Mouse (Mus musculus) hindbrain, embryonic 11.5 days (tissue): Measurements from ENCODE around the gene Rala. TPM values are rescaled to one million over a fixed set of nuclear protein-coding genes. Genes with fewer than 3 reads are reported as not detected.

Source experiments
- ATAC-seq: fragments of 200-750 bp; cut with Nextera tagmentation; 2 replicates; pipeline ENCODE4 v1.8.0; 2017; ENCODE audit warnings: mild to moderate bottlenecking, moderate TSS enrichment, moderate library complexity; ENCODE audit not compliant: low FRiP score
- DNase-seq: peaks from one replicate; pipeline ENCODE4 v3.0.0-alpha.2; 2015; ENCODE audit warnings: low spot score
- H3K27ac ChIP-seq: fragments of 300-500 bp; sonication (generic); 2 replicates; pipeline ENCODE4 v1.5.1; 2014; ENCODE audit warnings: mild to moderate bottlenecking, low read depth, low read length
- H3K27me3 ChIP-seq: fragments of 300-500 bp; sonication (generic); 2 replicates; pipeline ENCODE4 v1.6.1; 2014; ENCODE audit warnings: mild to moderate bottlenecking, low read length, moderate library complexity, mixed read lengths; ENCODE audit not compliant: control insufficient read depth, insufficient read depth
- H3K36me3 ChIP-seq: fragments of 300-500 bp; sonication (generic); 2 replicates; pipeline ENCODE4 v1.6.1; 2014; ENCODE audit warnings: mild to moderate bottlenecking, low read length, moderate library complexity, mixed read lengths; ENCODE audit not compliant: control insufficient read depth, insufficient read depth
- H3K4me1 ChIP-seq: fragments of 300-500 bp; sonication (generic); replicated peaks from 2 replicates; pipeline ENCODE4 v1.6.1; 2014; ENCODE audit warnings: low read length, mixed read lengths; ENCODE audit not compliant: control insufficient read depth, insufficient read depth
- H3K4me2 ChIP-seq: fragments of 300-500 bp; sonication (generic); replicated peaks from 2 replicates; pipeline ENCODE4 v1.6.1; 2014; ENCODE audit warnings: mild to moderate bottlenecking, low read depth, low read length
- H3K4me3 ChIP-seq: fragments of 300-500 bp; sonication (generic); 2 replicates; pipeline ENCODE4 v1.5.1; 2014; ENCODE audit warnings: low read depth, low read length
- H3K9ac ChIP-seq: fragments of 300-500 bp; sonication (generic); 2 replicates; pipeline ENCODE4 v1.6.1; 2014; ENCODE audit warnings: low read depth, low read length
- H3K9me3 ChIP-seq: fragments of 300-500 bp; sonication (generic); 2 replicates; pipeline ENCODE4 v1.6.1; 2016; ENCODE audit warnings: low read length; ENCODE audit not compliant: control insufficient read depth
- WGBS: fragments of 180-500 bp; shearing (Covaris S2); extraction: QIAGEN DNeasy Blood & Tissue Kit; methylation state at CpG from one replicate; pipeline ENCODE4 v1.1.7; 2014; 5-methylcytosine and 5-hydroxymethylcytosine counted together
- polyA plus RNA-seq: library from polyadenylated mRNA; unstranded; fragments of >200 nt; fragmentation: Nextera tagmentation; extraction: Ambion mirVana; gene quantifications from 2 replicates; pipeline ENCODE4 v1.2.1, GENCODE M21; 2014

Gene Rala
- polyA plus RNA-seq, 1 experiment from 2014 or later = 156 TPM

DNA sequence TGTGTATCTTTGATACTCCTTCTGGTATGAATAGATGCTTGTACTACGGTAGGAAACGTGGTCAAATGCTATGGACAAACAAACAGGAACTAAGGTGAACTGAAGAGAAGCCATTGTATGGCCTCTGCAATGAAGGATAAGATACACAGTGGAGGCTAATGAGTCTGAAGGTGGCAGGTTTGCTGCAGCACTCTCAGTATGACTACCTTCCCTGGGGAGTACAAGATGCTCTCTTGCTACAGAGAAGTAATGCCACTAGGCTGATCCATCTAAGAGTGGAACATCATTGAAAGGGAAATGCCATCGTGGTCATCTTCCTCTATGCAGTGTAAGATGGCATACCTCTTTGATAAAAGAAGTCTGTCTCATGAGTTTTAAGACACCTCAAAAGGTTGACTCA is 111.1 kb downstream of the Rala start:
- no peaks in the 10 kb centered on the region for H3K27me3 ChIP-seq
- H3K4me1 ChIP-seq = no peaks in the 10 kb centered on the region
- WGBS = 77% methylated on average over 3 of the region's 3 CpGs

More for the DNA sequence above, 111.1 kb downstream of the Rala start:
- no peak overlapping the region for H3K4me3 ChIP-seq
- no peak for DNase-seq
- ATAC-seq = no peak
- H3K9ac ChIP-seq = no peak overlapping the region
- no peak overlapping the region for H3K27ac ChIP-seq
- H3K4me2 ChIP-seq = no peak overlapping the region
- no peaks in the 10 kb centered on the region for H3K36me3 ChIP-seq
- no peaks in the 10 kb centered on the region for H3K9me3 ChIP-seq

Other genes starting within 250 kb of the Rala start
- gene Mplkip, start 249.0 kb downstream of the Rala start, polyA plus RNA-seq = 55.5 and 56.9 TPM in 2 replicates
- 3.2 and 3.3 TPM in 2 replicates for gene Sugct, start 248.7 kb downstream of the Rala start, polyA plus RNA-seq
- gene Cdk13, start 139.1 kb downstream of the Rala start, polyA plus RNA-seq = 19.4 and 27.5 TPM in 2 replicates
- gene Yae1d1, start 49.1 kb upstream of the Rala start, polyA plus RNA-seq = 97.4 and 105 TPM in 2 replicates